Mouse (Mus musculus) MEL (cell line): ENCODE results near the gene Mrpl43. TPM values are rescaled to one million over a fixed set of nuclear protein-coding genes. Genes with fewer than 3 reads are reported as not detected.

Experiments used
- DNase-seq: peaks from one replicate; pipeline ENCODE4 v3.0.0; 2011; ENCODE audit warnings: low read depth, low spot score
- H3K27ac ChIP-seq: 2 replicates; pipeline ENCODE4 v1.5.1; 2012; ENCODE audit warnings: low read depth, mild to moderate bottlenecking, control low read depth, low read length, moderate library complexity; ENCODE audit not compliant: control insufficient read depth
- H3K27me3 ChIP-seq, 2 experiments: fragments of 150-350 bp in 1 of 2; sonication (generic) in 1 of 2; 2 replicates each; pipeline ENCODE4 v1.6.1; 2012; ENCODE audit warnings: low read length in 2 of 2, mild to moderate bottlenecking in 2 of 2, improper control_type of control experiment in 1 of 2, moderate library complexity in 1 of 2; ENCODE audit not compliant: insufficient read depth in 2 of 2, control insufficient read depth in 1 of 2
- H3K36me3 ChIP-seq, 2 experiments: 2 replicates each; pipeline ENCODE4 v1.6.1; 2012 to 2014; ENCODE audit warnings: low read length in 2 of 2, improper control_type of control experiment in 1 of 2, inconsistent platforms in 1 of 2, mild to moderate bottlenecking in 1 of 2; ENCODE audit not compliant: insufficient read depth in 2 of 2, control insufficient read depth in 1 of 2
- H3K4me1 ChIP-seq, 2 experiments: fragments of 150-350 bp in 1 of 2; sonication (generic) in 1 of 2; 2 replicates each; pipeline ENCODE4 v1.6.1; 2012; ENCODE audit warnings: low read length in 2 of 2, improper control_type of control experiment in 1 of 2, mild to moderate bottlenecking in 1 of 2; ENCODE audit not compliant: insufficient read depth in 2 of 2, control insufficient read depth in 1 of 2
- H3K4me3 ChIP-seq, 2 experiments: fragments of 150-350 bp in 1 of 2; sonication (generic) in 1 of 2; 2 replicates each; pipeline ENCODE4 v1.5.1; 2012; ENCODE audit warnings: low read depth in 2 of 2, low read length in 2 of 2, mild to moderate bottlenecking in 2 of 2, moderate library complexity in 2 of 2, control low read depth in 1 of 2, improper control_type of control experiment in 1 of 2; ENCODE audit not compliant: control insufficient read depth in 1 of 2, insufficient read depth in 1 of 2
- H3K79me2 ChIP-seq: 2 replicates; pipeline ENCODE4 v1.6.1; 2012; ENCODE audit warnings: mild to moderate bottlenecking, low read length, moderate library complexity; ENCODE audit not compliant: control insufficient read depth, poor library complexity, insufficient read depth
- H3K9ac ChIP-seq: 2 replicates; pipeline ENCODE4 v1.6.1; 2012; ENCODE audit warnings: low read depth, mild to moderate bottlenecking, control low read depth, low read length, moderate library complexity; ENCODE audit not compliant: control insufficient read depth, poor library complexity, severe bottlenecking
- H3K9me3 ChIP-seq: fragments of 150-350 bp; sonication (generic); replicated peaks from 2 replicates; pipeline ENCODE4 v1.6.1; 2012; ENCODE audit warnings: mild to moderate bottlenecking, low read length, improper control_type of control experiment, moderate library complexity; ENCODE audit not compliant: insufficient read depth
- BHLHE40 ChIP-seq: IDR thresholded peaks from 2 replicates; pipeline ENCODE4 v1.6.1; 2012; ENCODE audit warnings: low read depth, mild to moderate bottlenecking, inconsistent platforms, low read length, improper control_type of control experiment, borderline replicate concordance
- CHD2 ChIP-seq: IDR thresholded peaks from 2 replicates; pipeline ENCODE4 v1.6.1; 2011; ENCODE audit warnings: low read length, improper control_type of control experiment
- CTCF ChIP-seq, 3 experiments: IDR thresholded peaks in 2 of 3; conservative IDR thresholded peaks in 1 of 3; 2 replicates each; pipeline ENCODE4 v1.5.1; 2011 to 2012; ENCODE audit warnings: low read length in 3 of 3, low read depth in 2 of 3, mild to moderate bottlenecking in 2 of 3, improper control_type of control experiment in 1 of 3, inconsistent platforms in 1 of 3, mixed read lengths in 1 of 3, moderate library complexity in 1 of 3; ENCODE audit not compliant: control insufficient read depth in 1 of 3, insufficient read depth in 1 of 3, poor library complexity in 1 of 3, severe bottlenecking in 1 of 3
- E2F4 ChIP-seq: IDR thresholded peaks from 2 replicates; pipeline ENCODE4 v1.6.1; 2011; ENCODE audit warnings: low read depth, low read length, improper control_type of control experiment, borderline replicate concordance
- ELF1 ChIP-seq: IDR thresholded peaks from 2 replicates; pipeline ENCODE4 v1.6.1; 2014; ENCODE audit warnings: low read depth, mild to moderate bottlenecking, inconsistent platforms, low read length, improper control_type of control experiment, moderate library complexity
- GABPA ChIP-seq: IDR thresholded peaks from 2 replicates; pipeline ENCODE4 v1.6.1; 2012; ENCODE audit warnings: low read depth, mild to moderate bottlenecking, inconsistent platforms, low read length, improper control_type of control experiment, moderate library complexity
- GATA1 ChIP-seq: IDR thresholded peaks from 2 replicates; pipeline ENCODE4 v1.6.1; 2011; ENCODE audit warnings: low read depth, low read length, improper control_type of control experiment
- HCFC1 ChIP-seq: IDR thresholded peaks from 2 replicates; pipeline ENCODE4 v1.6.1; 2012; ENCODE audit warnings: low read depth, mild to moderate bottlenecking, inconsistent platforms, low read length, improper control_type of control experiment, moderate library complexity
- JUND ChIP-seq: IDR thresholded peaks from 2 replicates; pipeline ENCODE4 v1.6.1; 2011; ENCODE audit warnings: low read depth, mild to moderate bottlenecking, improper control_type of control experiment, low read length
- MAZ ChIP-seq: IDR thresholded peaks from 2 replicates; pipeline ENCODE4 v1.6.1; 2012; ENCODE audit warnings: low read depth, mild to moderate bottlenecking, inconsistent platforms, low read length, improper control_type of control experiment
- MEF2A ChIP-seq: IDR thresholded peaks from 2 replicates; pipeline ENCODE4 v1.6.1; 2014; ENCODE audit warnings: low read depth, mild to moderate bottlenecking, inconsistent platforms, low read length, improper control_type of control experiment; ENCODE audit not compliant: poor library complexity, insufficient replicate concordance, severe bottlenecking; ENCODE audit errors: extremely low read depth
- MXI1 ChIP-seq: IDR thresholded peaks from 2 replicates; pipeline ENCODE4 v1.6.1; 2011; ENCODE audit warnings: mild to moderate bottlenecking, low read depth, low read length, improper control_type of control experiment
- MYC ChIP-seq: IDR thresholded peaks from 2 replicates; pipeline ENCODE4 v1.6.1; 2011; ENCODE audit warnings: low read depth, mild to moderate bottlenecking, low read length, improper control_type of control experiment, moderate library complexity
- NELFE ChIP-seq: IDR thresholded peaks from 2 replicates; pipeline ENCODE4 v1.6.1; 2011; ENCODE audit warnings: low read depth, low read length, improper control_type of control experiment
- NRF1 ChIP-seq: IDR thresholded peaks from 2 replicates; pipeline ENCODE4 v1.6.1; 2014; ENCODE audit warnings: low read depth, mild to moderate bottlenecking, inconsistent platforms, low read length, improper control_type of control experiment, moderate library complexity; ENCODE audit not compliant: poor library complexity, insufficient read depth, severe bottlenecking
- POLR2AphosphoS2 ChIP-seq: IDR thresholded peaks from 2 replicates; pipeline ENCODE4 v1.6.1; 2011; ENCODE audit warnings: low read length, improper control_type of control experiment
- POLR2AphosphoS5 ChIP-seq: IDR thresholded peaks from 2 replicates; pipeline ENCODE4 v1.6.1; 2012; ENCODE audit warnings: low read depth, borderline replicate concordance, mild to moderate bottlenecking, inconsistent platforms, low read length, moderate library complexity, mixed read lengths
- SIN3A ChIP-seq: IDR thresholded peaks from 2 replicates; pipeline ENCODE4 v1.6.1; 2012; ENCODE audit warnings: low read length, improper control_type of control experiment, inconsistent platforms
- TBP ChIP-seq: IDR thresholded peaks from 2 replicates; pipeline ENCODE4 v1.8.0; 2011; ENCODE audit warnings: low read depth, low read length, improper control_type of control experiment
- UBTF ChIP-seq: IDR thresholded peaks from 2 replicates; pipeline ENCODE4 v1.6.1; 2012; ENCODE audit warnings: low read depth, mild to moderate bottlenecking, inconsistent platforms, low read length, improper control_type of control experiment, moderate library complexity, borderline replicate concordance; ENCODE audit not compliant: insufficient read depth
- USF2 ChIP-seq, 2 experiments: IDR thresholded peaks; 2 replicates each; pipeline ENCODE4 v1.6.1; 2011 to 2012; ENCODE audit warnings: improper control_type of control experiment in 2 of 2, low read length in 2 of 2, borderline replicate concordance in 1 of 2, inconsistent platforms in 1 of 2, low read depth in 1 of 2, mild to moderate bottlenecking in 1 of 2; ENCODE audit not compliant: insufficient read depth in 1 of 2
- ZC3H11A ChIP-seq: IDR thresholded peaks from 2 replicates; pipeline ENCODE4 v1.6.1; 2012; ENCODE audit warnings: low read depth, mild to moderate bottlenecking, inconsistent platforms, low read length, improper control_type of control experiment
- ZMIZ1 ChIP-seq: IDR thresholded peaks from 2 replicates; pipeline ENCODE4 v1.6.1; 2012; ENCODE audit warnings: low read depth, mild to moderate bottlenecking, inconsistent platforms, low read length, improper control_type of control experiment, moderate library complexity
- polyA plus RNA-seq, 2 experiments: library from polyadenylated mRNA; stranded (reverse) in 1 of 2; unstranded in 1 of 2; fragments of >175 nt in 1 of 2; fragments of >200 nt in 1 of 2; gene quantifications; 2 replicates each; pipeline versions ENCODE4 v1.2.1 to v1.2.4; 2012; ENCODE audit warnings: low replicate concordance in 2 of 2, low read depth in 1 of 2; ENCODE audit not compliant: insufficient read length in 2 of 2, insufficient read depth in 1 of 2, missing spikeins in 1 of 2
- total RNA-seq: library from RNA; depleted of rRNA; stranded (reverse); fragments of 300-350 nt; gene quantifications from 2 replicates; pipeline ENCODE4 v1.2.3, GENCODE M21; 2012

Gene Mrpl43
- total and polyA plus RNA-seq, 3 experiments: 136 to 145 TPM; not detected in 1

DNA sequence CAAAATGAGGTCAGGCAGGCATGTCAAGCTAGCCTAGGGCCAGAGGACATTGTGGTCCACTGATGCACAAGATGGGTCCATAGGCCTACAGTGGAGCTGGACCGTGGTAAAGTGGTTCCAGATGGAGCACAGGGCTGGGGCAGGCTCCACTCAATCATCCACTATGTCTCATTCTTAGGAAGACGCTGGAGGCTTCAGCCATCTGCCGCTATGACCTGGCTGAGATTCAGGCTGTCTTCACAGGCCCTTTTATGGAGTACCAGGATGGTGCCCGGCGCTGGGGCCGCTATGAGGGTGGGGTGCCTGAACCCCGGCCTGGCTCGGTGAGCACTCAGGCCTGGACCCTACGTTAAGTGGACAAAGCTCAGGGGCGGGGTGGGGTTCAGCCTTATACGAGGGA, 8.5 kb downstream of the Mrpl43 start:
- no peak overlapping the region for H3K4me3 ChIP-seq
- TF ChIP-seq UBTF: no peak
- no peak for TF ChIP-seq ZC3H11A
- TF ChIP-seq BHLHE40: no peak
- TF ChIP-seq E2F4: no peak
- no peak for TF ChIP-seq TBP
- TF ChIP-seq MAZ: no peak
- TF ChIP-seq MXI1: no peak
- no peak for TF ChIP-seq CTCF (IDR thresholded peaks at IDR 0.05 in 2 of 3, conservative IDR thresholded peaks at IDR 0.05 in 1 of 3; ENCODE audit: control insufficient read depth in 1 of 3, insufficient read depth in 1 of 3, low read depth in 2 of 3, low read length in 3 of 3, poor library complexity in 1 of 3, severe bottlenecking in 1 of 3)
- TF ChIP-seq MEF2A: no peak
- no peak for TF ChIP-seq CHD2
- TF ChIP-seq GABPA: no peak
- TF ChIP-seq POLR2AphosphoS2: no peak
- no peak for TF ChIP-seq HCFC1

DNA sequence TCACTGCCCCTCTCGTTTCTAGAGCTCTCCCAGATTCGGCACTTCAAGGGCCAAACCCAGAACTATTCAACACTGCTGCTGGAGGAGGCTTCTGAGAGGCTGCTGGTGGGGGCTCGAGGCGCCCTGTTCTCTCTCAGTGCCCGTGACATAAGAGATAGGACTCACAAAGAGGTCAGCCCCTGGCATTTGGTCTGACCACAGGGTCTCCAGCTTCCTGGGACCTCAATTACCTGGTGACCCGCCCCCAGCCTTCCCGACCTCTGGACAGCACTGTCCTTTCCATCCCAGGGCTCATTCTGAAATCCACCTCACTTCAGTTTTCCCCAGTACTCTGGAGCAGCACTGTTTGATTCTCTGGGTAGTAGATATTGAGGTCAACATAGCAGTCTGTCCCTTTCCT, 13.5 kb downstream of the Mrpl43 start:
- Histone ChIP-seq H3K36me3 (no peaks in the 10 kb centered on the region), H3K27me3 (no peaks in the 10 kb centered on the region), H3K9me3 (no peaks in the 10 kb centered on the region), H3K4me3 (no peak overlapping the region), H3K4me1 (peaks cover 0 to 5% of the 10 kb centered on the region in 2 experiments; a peak in 3 of 4 replicates), H3K27ac (no peak overlapping the region), H3K9ac (no peak overlapping the region), H3K79me2 (no peaks in the 10 kb centered on the region)
- no peak for DNase-seq
- TF ChIP-seq TBP: no peak
- TF ChIP-seq SIN3A: no peak
- no peak for TF ChIP-seq JUND
- no peak for TF ChIP-seq MYC
- TF ChIP-seq ELF1: no peak
- no peak for TF ChIP-seq CTCF (IDR thresholded peaks at IDR 0.05 in 2 of 3, conservative IDR thresholded peaks at IDR 0.05 in 1 of 3; ENCODE audit: control insufficient read depth in 1 of 3, insufficient read depth in 1 of 3, low read depth in 2 of 3, low read length in 3 of 3, poor library complexity in 1 of 3, severe bottlenecking in 1 of 3)
- no peak for TF ChIP-seq GABPA
- no peak for TF ChIP-seq POLR2AphosphoS2
- no peak for TF ChIP-seq ZMIZ1
- TF ChIP-seq E2F4: no peak
- TF ChIP-seq NRF1: no peak
- no peak for TF ChIP-seq USF2 (IDR thresholded peaks at IDR 0.05; ENCODE audit: borderline replicate concordance in 1 of 2, insufficient read depth in 1 of 2, low read depth in 1 of 2, low read length in 2 of 2)
- TF ChIP-seq MXI1: no peak
- TF ChIP-seq ZC3H11A: no peak
- no peak for TF ChIP-seq MAZ
- TF ChIP-seq GATA1: no peak
- TF ChIP-seq CHD2: no peak
- TF ChIP-seq POLR2AphosphoS5: no peak
- no peak for TF ChIP-seq NELFE

More for the DNA sequence above, 8.5 kb downstream of the Mrpl43 start:
- H3K4me1 ChIP-seq: peaks cover 0 to 9% of the 10 kb centered on the region in 2 experiments; a peak in 3 of 4 replicates
- no peaks in the 10 kb centered on the region for H3K27me3 ChIP-seq
- no peak overlapping the region for H3K9ac ChIP-seq
- H3K27ac ChIP-seq: no peak overlapping the region
- H3K79me2 ChIP-seq: no peaks in the 10 kb centered on the region
- DNase-seq: no peak
- no peaks in the 10 kb centered on the region for H3K36me3 ChIP-seq
- no peaks in the 10 kb centered on the region for H3K9me3 ChIP-seq
